Mouse (Mus musculus) stomach, embryonic 16.5 days (tissue): ENCODE data around the gene Ddb1. TPM values are rescaled to one million over a fixed set of nuclear protein-coding genes. Genes with fewer than 3 reads are reported as not detected.

Experiments used
- ATAC-seq: fragments of 200-750 bp; cut with Nextera tagmentation; 2 replicates; pipeline ENCODE4 v1.8.0; 2017; ENCODE audit warnings: moderate number of reproducible peaks, moderate TSS enrichment; ENCODE audit not compliant: insufficient read depth, low FRiP score
- H3K27ac ChIP-seq: fragments of 300-500 bp; sonication (generic); 2 replicates; pipeline ENCODE4 v1.5.1; 2014; ENCODE audit warnings: low read length
- H3K27me3 ChIP-seq: fragments of 300-500 bp; sonication (generic); 2 replicates; pipeline ENCODE4 v1.6.1; 2014; ENCODE audit warnings: low read length, control low read depth, mixed read lengths; ENCODE audit not compliant: control insufficient read depth, insufficient read depth
- H3K36me3 ChIP-seq: fragments of 300-500 bp; sonication (generic); 2 replicates; pipeline ENCODE4 v1.6.1; 2014; ENCODE audit warnings: low read length; ENCODE audit not compliant: control insufficient read depth, insufficient read depth
- H3K4me1 ChIP-seq: fragments of 300-500 bp; sonication (generic); 2 replicates; pipeline ENCODE4 v1.6.1; 2014; ENCODE audit warnings: low read length, control low read depth, mixed read lengths; ENCODE audit not compliant: control insufficient read depth, insufficient read depth
- H3K4me2 ChIP-seq: fragments of 300-500 bp; sonication (generic); 2 replicates; pipeline ENCODE4 v1.6.1; 2014; ENCODE audit warnings: low read depth, low read length, mixed read lengths
- H3K4me3 ChIP-seq: fragments of 300-500 bp; sonication (generic); replicated peaks from 2 replicates; pipeline ENCODE4 v1.5.1; 2014; ENCODE audit warnings: mild to moderate bottlenecking, low read length
- H3K9ac ChIP-seq: fragments of 300-500 bp; sonication (generic); 2 replicates; pipeline ENCODE4 v1.6.1; 2014; ENCODE audit warnings: low read length
- H3K9me3 ChIP-seq: fragments of 300-500 bp; sonication (generic); replicated peaks from 2 replicates; pipeline ENCODE4 v1.6.1; 2016; ENCODE audit warnings: low read length, control low read depth; ENCODE audit not compliant: control insufficient read depth
- WGBS: fragments of 180-500 bp; shearing (Covaris S2); extraction: QIAGEN DNeasy Blood & Tissue Kit; methylation state at CpG from one replicate; pipeline ENCODE4 v1.1.7; 2014; 5-methylcytosine and 5-hydroxymethylcytosine counted together
- polyA plus RNA-seq: library from polyadenylated mRNA; unstranded; fragments of >200 nt; fragmentation: Nextera tagmentation; extraction: Ambion mirVana; gene quantifications from 2 replicates; pipeline ENCODE4 v1.2.1, GENCODE M21; 2015

Gene Ddb1
- polyA plus RNA-seq, 1 experiment from 2014 or later = 317 TPM

- Histone ChIP-seq H3K27ac (no peak overlapping the region), H3K4me1 (no peaks in the 10 kb centered on the region), H3K9me3 (no peaks in the 10 kb centered on the region), H3K36me3 (no peaks in the 10 kb centered on the region), H3K9ac (no peak overlapping the region), H3K27me3 (no peaks in the 10 kb centered on the region), H3K4me3 (no peak overlapping the region), H3K4me2 (no peak overlapping the region)
- peak; percentile 7; the same call in 1 of the 2 replicates for ATAC-seq
- WGBS = 62% methylated on average over 3 of the region's 3 CpGs
Observed at GRCm38 (mm10) chr19:10665093-10665492, 60.0 kb downstream of the Ddb1 start.

- Histone ChIP-seq H3K9me3 (no peaks in the 10 kb centered on the region), H3K4me1 (no peaks in the 10 kb centered on the region), H3K36me3 (no peaks in the 10 kb centered on the region), H3K27ac (no peak overlapping the region), H3K4me2 (no peak overlapping the region), H3K27me3 (no peaks in the 10 kb centered on the region), H3K9ac (no peak overlapping the region), H3K4me3 (no peak overlapping the region)
- peak; percentile 71; the same call in 1 of the 2 replicates for ATAC-seq
- WGBS = 11% methylated on average over 2 of the region's 2 CpGs
Observed at GRCm38 (mm10) chr19:10665499-10665898, 60.4 kb downstream of the Ddb1 start.

- no peak overlapping the region for H3K9ac ChIP-seq
- no peaks in the 10 kb centered on the region for H3K27me3 ChIP-seq
- no peak; the same call in 1 of the 2 replicates for ATAC-seq
- no peaks in the 10 kb centered on the region for H3K9me3 ChIP-seq
- H3K4me2 ChIP-seq = no peak overlapping the region
- H3K27ac ChIP-seq = no peak overlapping the region
- H3K36me3 ChIP-seq = no peaks in the 10 kb centered on the region
- WGBS = 81% methylated on average over 4 of the region's 4 CpGs
- 0 out of 2 replicates have a peak, but pooled peaks cover 6% of the 10 kb centered on the region for H3K4me1 ChIP-seq
- H3K4me3 ChIP-seq = no peak overlapping the region
Observed at GRCm38 (mm10) chr19:10671319-10671718, 66.2 kb downstream of the Ddb1 start.

GRCm38 (mm10) chr19:10671854-10672417 lies 66.8 kb downstream of the Ddb1 start:
- peak; percentile 11; the same call in 1 of the 2 replicates for ATAC-seq
- Histone ChIP-seq H3K4me3 (no peak overlapping the region), H3K9ac (no peak overlapping the region), H3K9me3 (no peaks in the 10 kb centered on the region), H3K4me1 (0 out of 2 replicates have a peak, but pooled peaks cover 6% of the 10 kb centered on the region), H3K4me2 (no peak overlapping the region), H3K36me3 (no peaks in the 10 kb centered on the region), H3K27me3 (no peaks in the 10 kb centered on the region), H3K27ac (no peak overlapping the region)
- 53% methylated on average over 9 of the region's 9 CpGs for WGBS

GRCm38 (mm10) chr19:10673275-10673674 lies 68.1 kb downstream of the Ddb1 start:
- ATAC-seq = no peak
- WGBS = 48% methylated on average over 1 of the region's 1 CpGs
- H3K27me3 ChIP-seq = no peaks in the 10 kb centered on the region
- H3K36me3 ChIP-seq = no peaks in the 10 kb centered on the region
- no peak overlapping the region for H3K4me2 ChIP-seq
- no peak overlapping the region for H3K4me3 ChIP-seq
- H3K27ac ChIP-seq = no peak overlapping the region
- H3K9ac ChIP-seq = no peak overlapping the region
- no peaks in the 10 kb centered on the region for H3K9me3 ChIP-seq
- 0 out of 2 replicates have a peak, but pooled peaks cover 6% of the 10 kb centered on the region for H3K4me1 ChIP-seq

- Histone ChIP-seq H3K27me3 (no peaks in the 10 kb centered on the region), H3K4me1 (0 out of 2 replicates have a peak, but pooled peaks cover 5% of the 10 kb centered on the region), H3K4me2 (no peak overlapping the region), H3K27ac (no peak overlapping the region), H3K4me3 (no peak overlapping the region), H3K9ac (no peak overlapping the region), H3K36me3 (no peaks in the 10 kb centered on the region), H3K9me3 (no peaks in the 10 kb centered on the region)
- ATAC-seq = no peak
- WGBS = 85% methylated on average over 16 of the region's 16 CpGs
Observed at GRCm38 (mm10) chr19:10676656-10677055, 71.5 kb downstream of the Ddb1 start.

GRCm38 (mm10) chr19:10677915-10678771 lies 73.0 kb downstream of the Ddb1 start, which contains the start of gene Pga5:
TSS of gene Pga5 (minus strand) at chr19:10678071.
- Histone ChIP-seq H3K9me3 (no peaks in the 10 kb centered on the region), H3K4me1 (no peaks in the 10 kb centered on the region), H3K4me2 (no peak within 1 kb of the TSS), H3K36me3 (no peaks in the 10 kb centered on the region), H3K4me3 (no peak within 1 kb of the TSS), H3K27ac (peak within 1 kb of the TSS; percentile 38), H3K27me3 (no peaks in the 10 kb centered on the region), H3K9ac (0 out of 2 replicates have a peak within 1 kb of the TSS, but pooled peaks have one; percentile 29)
- ATAC-seq = no peak
- 35% methylated on average over 6 of the region's 6 CpGs for WGBS

GRCm38 (mm10) chr19:10678772-10679067 lies 73.6 kb downstream of the Ddb1 start:
- 68% methylated on average over 1 of the region's 1 CpGs for WGBS
- Histone ChIP-seq H3K4me1 (no peaks in the 10 kb centered on the region), H3K27me3 (no peaks in the 10 kb centered on the region), H3K4me3 (no peak overlapping the region), H3K9me3 (no peaks in the 10 kb centered on the region), H3K27ac (peak overlapping the region; percentile 11; the same call in 1 of the 2 replicates), H3K36me3 (no peaks in the 10 kb centered on the region), H3K4me2 (no peak overlapping the region), H3K9ac (no peak overlapping the region)
- no peak for ATAC-seq
